Mouse (Mus musculus) lung, adult 18-20 months (tissue): ENCODE results near the gene Sec14l3.
"Not testable (repeated sequence)": the region's sequence is repeated elsewhere in the genome, so short reads cannot be mapped to it uniquely, and the experiment has no call there.

ENCODE experiments used
- DNase-seq, 2 experiments: peaks; one replicate each; pipeline ENCODE4 v3.0.0; 2022; ENCODE audit warnings: mixed read lengths in 2 of 2

Gene Sec14l3

GRCm38 (mm10) chr11:4103522-4103921 is 38.9 kb downstream of the Sec14l3 start:
- no peak for DNase-seq

GRCm38 (mm10) chr11:4104989-4105388 is 40.3 kb downstream of the Sec14l3 start:
- no peak for DNase-seq

GRCm38 (mm10) chr11:4105444-4105843 is 40.8 kb downstream of the Sec14l3 start:
- DNase-seq, result no peak

- DNase-seq, result not testable (repeated sequence)
Measured at GRCm38 (mm10) chr11:4107901-4108300, 43.3 kb downstream of the Sec14l3 start.

- DNase-seq, result no peak
Measured at GRCm38 (mm10) chr11:4108691-4109090, 44.0 kb downstream of the Sec14l3 start.

GRCm38 (mm10) chr11:4112033-4112432 is 47.4 kb downstream of the Sec14l3 start:
- no peak for DNase-seq

GRCm38 (mm10) chr11:4112861-4113260 is 48.2 kb downstream of the Sec14l3 start:
- no peak for DNase-seq

GRCm38 (mm10) chr11:4113496-4113895 is 48.9 kb downstream of the Sec14l3 start:
- no peak for DNase-seq

- no peak for DNase-seq
Measured at GRCm38 (mm10) chr11:4113970-4114369, 49.3 kb downstream of the Sec14l3 start.

- DNase-seq, result not testable (repeated sequence)
Measured at GRCm38 (mm10) chr11:4114541-4114940, 49.9 kb downstream of the Sec14l3 start.

GRCm38 (mm10) chr11:4115407-4115806 is 50.8 kb downstream of the Sec14l3 start:
- no peak for DNase-seq

- no peak for DNase-seq
Measured at GRCm38 (mm10) chr11:4116458-4117141, 52.0 kb downstream of the Sec14l3 start.

GRCm38 (mm10) chr11:4117372-4118071 is 52.9 kb downstream of the Sec14l3 start:
- DNase-seq, result no peak

GRCm38 (mm10) chr11:4118081-4118921 is 53.7 kb downstream of the Sec14l3 start:
- peak; percentile 86 to 91 for DNase-seq

GRCm38 (mm10) chr11:4119635-4120034 is 55.0 kb downstream of the Sec14l3 start:
- DNase-seq, result no peak

GRCm38 (mm10) chr11:4121691-4122090 is 57.0 kb downstream of the Sec14l3 start:
- DNase-seq, result no peak

- DNase-seq, result peak; percentile 31 to 56
Measured at GRCm38 (mm10) chr11:4122226-4122625, 57.6 kb downstream of the Sec14l3 start.

GRCm38 (mm10) chr11:4122742-4123579 is 58.3 kb downstream of the Sec14l3 start, which contains the start of gene Sec14l2:
TSS of gene Sec14l2 (minus strand) at chr11:4123415.
- peak in 1 of 2 experiments; percentile 53 for DNase-seq

GRCm38 (mm10) chr11:4123922-4124321 is 59.3 kb downstream of the Sec14l3 start:
- peak; percentile 60 to 67 for DNase-seq

GRCm38 (mm10) chr11:4127059-4127458 is 62.4 kb downstream of the Sec14l3 start:
- DNase-seq, result no peak
